Mouse (Mus musculus): ENCODE results near the gene Trappc6a. TPM values are rescaled to one million over a fixed set of nuclear protein-coding genes. Genes with fewer than 3 reads are reported as not detected.

Gene Trappc6a
- polyA plus RNA-seq (2012; rRNA removed; ENCODE audit: low replicate concordance): 57.2 and 69.0 TPM in 2 replicates

GRCm38 (mm10) chr7:19508150-19508923, at the start of gene Trappc6a, which contains the start of gene Bloc1s3:
Gene Trappc6a (plus strand): TSS chr7:19508395.
Gene Bloc1s3 (minus strand): TSS chr7:19508367.

DNA sequence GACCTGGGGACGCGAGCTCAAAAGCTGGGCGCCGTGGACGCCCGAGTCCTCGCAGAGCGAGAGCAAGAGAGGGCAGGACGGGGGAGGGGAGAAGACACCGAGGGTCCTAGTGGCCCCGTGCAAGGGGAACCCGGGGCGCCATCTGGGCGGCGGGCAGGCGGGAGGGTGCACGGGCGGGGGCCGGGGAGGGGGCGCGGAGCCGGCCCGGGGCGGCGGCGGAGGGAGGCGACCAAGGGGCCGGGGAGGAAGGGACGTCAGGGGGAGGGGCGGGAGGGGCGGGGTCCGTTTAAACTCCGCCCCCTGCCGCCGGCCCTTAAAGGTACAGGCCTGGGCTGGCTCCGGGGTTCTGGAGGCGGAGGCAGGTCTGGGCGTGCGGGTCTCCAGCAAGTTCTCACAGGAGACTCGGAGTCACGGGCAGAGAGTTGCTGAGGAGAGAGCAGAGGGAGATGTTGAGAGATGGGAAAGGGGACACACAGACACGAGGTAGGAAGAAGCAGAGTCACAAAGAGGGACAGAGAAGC, 49.5 kb upstream of the Trappc6a start, which contains the start of gene Mark4:
TSS of gene Mark4 (minus strand) at position 231 of the 521 bp plus-strand sequence.

DNA sequence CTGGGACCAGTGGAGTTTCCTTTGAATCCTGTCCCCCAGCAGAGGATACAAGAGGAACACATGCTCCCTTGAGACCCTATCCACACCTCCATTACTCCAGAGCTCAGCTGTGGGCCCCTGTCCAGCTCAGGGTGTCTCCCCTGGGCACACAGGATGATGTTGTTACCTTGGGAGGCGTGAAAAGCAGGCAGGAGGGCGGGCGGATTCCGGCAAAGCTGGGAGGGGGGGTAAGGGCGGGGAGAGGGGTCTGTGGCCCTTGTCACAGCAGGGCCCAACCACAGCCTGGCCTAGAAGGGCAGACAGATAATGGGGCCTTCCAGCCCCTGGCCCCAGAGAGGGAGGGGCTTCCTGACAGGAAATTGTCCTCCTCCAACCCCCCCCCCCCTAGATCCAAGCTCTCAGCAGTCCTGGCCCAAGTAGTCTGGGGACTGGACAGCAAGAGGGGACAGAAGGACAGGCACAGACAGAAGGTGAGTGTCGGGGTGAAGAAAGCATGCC, 45.3 kb upstream of the Trappc6a start, which contains the start of gene Exoc3l2:
TSS of gene Exoc3l2 (plus strand) at position 448 of the 498 bp plus-strand sequence.

DNA sequence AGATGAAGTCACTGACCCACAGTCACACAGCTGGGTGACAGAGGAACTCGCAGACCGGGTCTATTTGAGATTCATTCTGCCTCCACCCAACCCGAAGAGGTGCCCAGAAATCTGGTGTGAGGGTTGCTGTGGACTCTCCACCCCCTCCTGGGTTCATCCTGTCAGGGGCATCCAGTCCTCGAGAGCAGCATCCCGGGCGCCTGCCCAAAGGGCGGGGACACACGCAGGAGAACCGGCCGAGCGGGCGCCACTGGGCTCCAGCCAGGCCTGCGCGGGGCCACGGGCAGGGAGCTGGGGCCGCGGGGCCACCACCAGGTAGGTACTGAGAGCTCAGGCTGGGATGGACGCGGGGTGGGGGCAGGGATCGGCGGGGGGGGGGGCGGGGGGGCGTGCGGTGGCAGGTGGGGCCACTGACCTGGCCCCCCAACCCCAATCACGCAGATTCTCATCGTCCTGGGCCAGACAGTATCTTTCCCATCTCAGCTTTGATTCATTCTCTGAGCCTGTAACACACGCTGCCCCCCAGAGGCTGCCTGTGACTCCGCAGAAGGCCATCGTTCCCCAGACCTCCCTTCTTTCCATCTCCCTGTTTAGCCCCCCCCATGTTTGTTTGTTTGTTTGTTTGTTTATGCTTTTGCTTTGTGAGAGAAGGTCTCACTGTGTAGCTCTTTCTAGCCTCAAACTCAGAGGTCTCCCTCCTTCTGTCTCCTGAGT, 9.6 kb downstream of the Trappc6a start, which contains the start of gene Nkpd1:
TSS of gene Nkpd1 (plus strand) at position 187 of the 714 bp plus-strand sequence.

GRCm38 (mm10) chr7:19562643-19563410, 54.6 kb downstream of the Trappc6a start, which contains the start of gene Ppp1r37:
Gene Ppp1r37 (minus strand): TSS chr7:19563076.

Other genes with a start within 250 kb of the Trappc6a start
- 104 and 192 TPM in 2 replicates for gene Vasp, start 236.6 kb upstream of the Trappc6a start, polyA plus RNA-seq (2012; rRNA removed; ENCODE audit: low replicate concordance)
- gene Ppm1n, start 228.3 kb upstream of the Trappc6a start, polyA plus RNA-seq (2012; rRNA removed; ENCODE audit: low replicate concordance): 0.20 TPM in 1 of 2 replicates, not detected in the other
- gene Rtn2, start 225.8 kb upstream of the Trappc6a start, polyA plus RNA-seq (2012; rRNA removed; ENCODE audit: low replicate concordance): 59.4 and 168 TPM in 2 replicates
- 0.85 and 1.2 TPM in 2 replicates for gene Fosb, start 198.3 kb upstream of the Trappc6a start, polyA plus RNA-seq (2012; rRNA removed; ENCODE audit: low replicate concordance)
- 66.5 and 93.4 TPM in 2 replicates for gene Ercc1, start 163.6 kb upstream of the Trappc6a start, polyA plus RNA-seq (2012; rRNA removed; ENCODE audit: low replicate concordance)
- 5.2 and 9.0 TPM in 2 replicates for gene Cd3eap, start 148.9 kb upstream of the Trappc6a start, polyA plus RNA-seq (2012; rRNA removed; ENCODE audit: low replicate concordance)
- 14.0 and 14.9 TPM in 2 replicates for gene Ppp1r13l, start 148.6 kb upstream of the Trappc6a start, polyA plus RNA-seq (2012; rRNA removed; ENCODE audit: low replicate concordance)
- gene Ercc2, start 126.4 kb upstream of the Trappc6a start, polyA plus RNA-seq (2012; rRNA removed; ENCODE audit: low replicate concordance): 36.5 and 70.7 TPM in 2 replicates
- 1.2 and 6.2 TPM in 2 replicates for gene Klc3, start 104.3 kb upstream of the Trappc6a start, polyA plus RNA-seq (2012; rRNA removed; ENCODE audit: low replicate concordance)
- gene Ckm, start 103.6 kb upstream of the Trappc6a start, polyA plus RNA-seq (2012; rRNA removed; ENCODE audit: low replicate concordance): 0.70 and 5.6 TPM in 2 replicates
- 18.5 and 22.2 TPM in 2 replicates for gene Mark4, start 49.6 kb upstream of the Trappc6a start, polyA plus RNA-seq (2012; rRNA removed; ENCODE audit: low replicate concordance)
- 5.4 and 8.9 TPM in 2 replicates for gene Exoc3l2, start 45.1 kb upstream of the Trappc6a start, polyA plus RNA-seq (2012; rRNA removed; ENCODE audit: low replicate concordance)
- gene Bloc1s3, start within 50 bp of the Trappc6a start, polyA plus RNA-seq (2012; rRNA removed; ENCODE audit: low replicate concordance): 10.2 and 10.3 TPM in 2 replicates
- gene Nkpd1, start 9.4 kb downstream of the Trappc6a start, polyA plus RNA-seq (2012; rRNA removed; ENCODE audit: low replicate concordance): 0.12 and 0.17 TPM in 2 replicates
- gene Ppp1r37, start 54.7 kb downstream of the Trappc6a start, polyA plus RNA-seq (2012; rRNA removed; ENCODE audit: low replicate concordance): 86.6 and 114 TPM in 2 replicates
- gene Zfp296, start 68.9 kb downstream of the Trappc6a start, polyA plus RNA-seq (2012; rRNA removed; ENCODE audit: low replicate concordance): 3.0 and 3.7 TPM in 2 replicates
- 113 and 137 TPM in 2 replicates for gene Gemin7, start 69.2 kb downstream of the Trappc6a start, polyA plus RNA-seq (2012; rRNA removed; ENCODE audit: low replicate concordance)
- 61.1 and 124 TPM in 2 replicates for gene Clasrp, start 96.1 kb downstream of the Trappc6a start, polyA plus RNA-seq (2012; rRNA removed; ENCODE audit: low replicate concordance)
- gene Relb, start 121.0 kb downstream of the Trappc6a start, polyA plus RNA-seq (2012; rRNA removed; ENCODE audit: low replicate concordance): 28.9 TPM in 2 replicates
- 164 and 172 TPM in 2 replicates for gene Clptm1, start 156.6 kb downstream of the Trappc6a start, polyA plus RNA-seq (2012; rRNA removed; ENCODE audit: low replicate concordance)
- gene Apoc2, start 169.5 kb downstream of the Trappc6a start, polyA plus RNA-seq (2012; rRNA removed; ENCODE audit: low replicate concordance): 7.1 and 7.5 TPM in 2 replicates
- gene Gm44805, start 173.0 kb downstream of the Trappc6a start, polyA plus RNA-seq (2012; rRNA removed; ENCODE audit: low replicate concordance): 0.23 and 0.77 TPM in 2 replicates
- gene Apoc4, start 173.1 kb downstream of the Trappc6a start, polyA plus RNA-seq (2012; rRNA removed; ENCODE audit: low replicate concordance): 1.8 and 3.5 TPM in 2 replicates
- gene Apoc1, start 184.3 kb downstream of the Trappc6a start, polyA plus RNA-seq (2012; rRNA removed; ENCODE audit: low replicate concordance): 41.6 and 87.3 TPM in 2 replicates
- 3,005 and 3,861 TPM in 2 replicates for gene Apoe, start 190.8 kb downstream of the Trappc6a start, polyA plus RNA-seq (2012; rRNA removed; ENCODE audit: low replicate concordance)
- gene Tomm40, start 207.0 kb downstream of the Trappc6a start, polyA plus RNA-seq (2012; rRNA removed; ENCODE audit: low replicate concordance): 93.4 and 95.3 TPM in 2 replicates
- 51.4 and 81.3 TPM in 2 replicates for gene Nectin2, start 242.1 kb downstream of the Trappc6a start, polyA plus RNA-seq (2012; rRNA removed; ENCODE audit: low replicate concordance)